Mouse (Mus musculus): ENCODE measurements at regions not wholly inside any gene's neighbourhood (a gene's known extent, or its start where the extent isn't known, plus 50 kb on each side); places are given as distances from the start of the nearest gene placed in this dataset.

GRCm38 (mm10) chr10:84026798-84027197, 304.1 kb downstream of the 1500009L16Rik start:
- no peak for DNase-seq (ENCODE audit: low spot score in 2 of 2)
- no peak for TF ChIP-seq CTCF (conservative IDR thresholded peaks at IDR 0.05)
- Histone ChIP-seq H3K27ac (no peak overlapping the region), H3K4me3 (no peak overlapping the region)

GRCm38 (mm10) chr10:84036131-84036877, 313.6 kb downstream of the 1500009L16Rik start:
- Histone ChIP-seq H3K4me3 (no peak overlapping the region), H3K27ac (no peak overlapping the region)
- TF ChIP-seq CTCF (conservative IDR thresholded peaks at IDR 0.05) = no peak
- no peak for DNase-seq (ENCODE audit: low spot score in 2 of 2)

- no peak for TF ChIP-seq CTCF (conservative IDR thresholded peaks at IDR 0.05)
These were observed 326.0 kb downstream of the 1500009L16Rik start for GRCm38 (mm10) chr10:84048706-84049105.

GRCm38 (mm10) chr10:84052696-84053095, 330.0 kb downstream of the 1500009L16Rik start:
- H3K4me3 ChIP-seq = no peak overlapping the region
- no peak overlapping the region for H3K27ac ChIP-seq
- TF ChIP-seq CTCF (conservative IDR thresholded peaks at IDR 0.05) = no peak
- DNase-seq (ENCODE audit: low spot score in 2 of 2) = no peak

More at GRCm38 (mm10) chr10:84048706-84049105, 326.0 kb downstream of the 1500009L16Rik start:
- H3K4me3 ChIP-seq = no peak overlapping the region
- DNase-seq (ENCODE audit: low spot score in 2 of 2) = no peak
- H3K27ac ChIP-seq = no peak overlapping the region

- peak; percentile 21; the same call in 1 of the 2 replicates for TF ChIP-seq CTCF (conservative IDR thresholded peaks at IDR 0.05)
- H3K27ac ChIP-seq = peak overlapping the region; percentile 74
- peak; percentile 58 to 61 for DNase-seq (ENCODE audit: low spot score in 2 of 2)
- no peak overlapping the region for H3K4me3 ChIP-seq
These were observed 332.1 kb downstream of the 1500009L16Rik start for GRCm38 (mm10) chr10:84054551-84055336.

- TF ChIP-seq CTCF (conservative IDR thresholded peaks at IDR 0.05) = no peak
- Histone ChIP-seq H3K4me3 (no peak overlapping the region), H3K27ac (peak overlapping the region; percentile 74)
- no peak for DNase-seq (ENCODE audit: low spot score in 2 of 2)
These were observed 332.9 kb downstream of the 1500009L16Rik start for GRCm38 (mm10) chr10:84055402-84056167.

- TF ChIP-seq CTCF (conservative IDR thresholded peaks at IDR 0.05) = no peak
- DNase-seq (ENCODE audit: low spot score in 2 of 2) = no peak
- H3K4me3 ChIP-seq = no peak overlapping the region
- H3K27ac ChIP-seq = no peak overlapping the region
These were observed 333.9 kb downstream of the 1500009L16Rik start for GRCm38 (mm10) chr10:84056323-84057169.

GRCm38 (mm10) chr10:84058301-84058700, 335.6 kb downstream of the 1500009L16Rik start:
- H3K27ac ChIP-seq = no peak overlapping the region
- DNase-seq (ENCODE audit: low spot score in 2 of 2) = no peak
- H3K4me3 ChIP-seq = no peak overlapping the region
- TF ChIP-seq CTCF (conservative IDR thresholded peaks at IDR 0.05) = no peak

- TF ChIP-seq CTCF (conservative IDR thresholded peaks at IDR 0.05) = no peak
- peak overlapping the region; percentile 59; the same call in 1 of the 2 replicates for H3K27ac ChIP-seq
- H3K4me3 ChIP-seq = no peak overlapping the region
- DNase-seq (ENCODE audit: low spot score in 2 of 2) = no peak
These were observed 337.2 kb downstream of the 1500009L16Rik start for GRCm38 (mm10) chr10:84059646-84060491.

- no peak for TF ChIP-seq CTCF (conservative IDR thresholded peaks at IDR 0.05)
- H3K27ac ChIP-seq = peak overlapping the region; percentile 59
- no peak overlapping the region for H3K4me3 ChIP-seq
- DNase-seq (ENCODE audit: low spot score in 2 of 2) = peak; percentile 76 to 79
These were observed 338.0 kb downstream of the 1500009L16Rik start for GRCm38 (mm10) chr10:84060492-84061218.

Data from layer of hippocampus, adult 2 months (tissue).